Mouse (Mus musculus) embryo, embryonic 9.5 days (tissue): ENCODE data around the gene Tmeff1.

Source experiments
- DNase-seq: peaks from one replicate; pipeline ENCODE4 v3.0.0-alpha.2; 2017; ENCODE audit errors: extremely low spot score

Gene Tmeff1

GRCm38 (mm10) chr4:48622246-48622645 lies 37.3 kb downstream of the Tmeff1 start:
- DNase-seq = no peak

GRCm38 (mm10) chr4:48622946-48623345 lies 38.0 kb downstream of the Tmeff1 start:
- DNase-seq = no peak

GRCm38 (mm10) chr4:48624961-48625360 lies 40.0 kb downstream of the Tmeff1 start:
- DNase-seq = no peak

DNA sequence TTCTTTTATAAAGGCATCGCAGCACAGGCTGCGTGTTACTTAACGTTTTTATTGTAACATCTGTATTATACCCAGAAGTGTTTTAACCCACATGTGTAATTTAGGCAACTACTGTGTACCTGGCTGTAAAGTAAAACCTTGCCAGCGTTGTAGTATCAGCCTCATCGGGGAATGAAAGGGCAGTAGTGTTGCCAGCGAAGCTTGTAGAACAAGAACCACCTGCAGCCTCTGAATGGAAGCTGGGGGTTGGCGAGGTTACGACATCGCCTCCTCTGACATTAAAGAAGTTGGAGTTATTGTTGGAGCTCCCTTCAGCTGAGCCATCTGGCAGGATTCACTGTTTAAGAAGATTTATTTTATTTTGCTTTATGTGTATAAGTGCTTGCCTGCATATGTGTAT lies 40.9 kb downstream of the Tmeff1 start:
- no peak for DNase-seq

DNA sequence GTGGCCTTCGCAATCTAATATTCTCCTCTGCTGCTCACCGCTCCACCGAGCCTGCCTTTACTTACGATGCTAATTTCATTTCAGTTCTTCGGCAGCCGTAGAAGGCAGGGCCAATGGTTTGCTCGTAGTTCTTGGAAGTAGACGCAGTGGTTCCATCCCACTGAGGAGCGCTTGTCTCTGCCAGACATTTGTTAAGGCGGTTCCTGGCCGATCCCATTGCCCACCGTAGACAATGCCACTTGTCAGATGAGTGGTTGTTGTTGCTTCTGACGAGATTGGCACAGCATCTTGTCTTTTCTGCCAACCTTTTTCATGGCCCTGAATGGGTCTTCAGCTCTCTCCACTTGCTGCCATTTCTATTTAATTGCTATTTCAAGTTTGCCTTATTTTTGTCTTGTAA lies 44.5 kb downstream of the Tmeff1 start:
- DNase-seq = no peak

- peak; percentile 47 for DNase-seq
Observed at GRCm38 (mm10) chr4:48633529-48633928, 48.6 kb downstream of the Tmeff1 start.

DNA sequence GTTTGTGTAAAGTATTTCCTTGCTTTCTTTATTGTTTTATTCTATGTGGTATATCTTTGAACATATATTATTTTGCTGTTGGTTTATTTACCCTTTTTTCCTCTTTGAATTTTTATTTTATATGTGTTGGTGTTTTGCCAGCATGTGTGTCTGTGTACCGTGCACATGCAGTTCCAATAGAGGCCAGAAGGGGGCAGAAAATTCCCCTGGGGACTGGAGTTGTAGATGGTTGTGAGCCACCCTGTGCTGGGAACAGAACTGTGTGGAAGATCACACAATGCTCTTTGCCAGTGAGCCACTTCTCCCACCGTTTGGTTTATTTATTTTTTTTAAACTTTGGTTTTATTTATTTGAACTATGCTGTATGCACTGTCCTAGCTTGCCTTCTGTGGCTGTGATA lies 49.1 kb downstream of the Tmeff1 start:
- DNase-seq = peak; percentile 34

DNA sequence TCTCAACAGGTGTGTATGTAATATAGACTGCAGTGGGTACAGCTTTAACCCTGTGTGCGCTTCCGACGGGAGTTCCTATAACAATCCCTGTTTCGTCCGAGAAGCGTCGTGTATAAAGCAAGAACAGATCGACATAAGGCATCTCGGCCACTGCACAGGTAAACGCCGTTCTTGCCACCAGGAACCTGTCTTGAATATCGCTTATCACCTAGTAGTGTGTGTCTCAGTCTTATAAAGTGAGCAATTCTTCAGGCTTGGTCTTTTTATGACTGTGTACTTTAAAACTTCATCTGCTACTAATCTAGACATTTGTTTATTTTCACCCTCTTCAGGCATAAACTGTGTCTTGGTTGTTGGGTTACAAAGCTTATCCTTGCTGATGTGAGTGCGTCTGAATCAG lies 51.9 kb downstream of the Tmeff1 start:
- no peak for DNase-seq

- DNase-seq = no peak
Observed at GRCm38 (mm10) chr4:48638132-48638531, 53.2 kb downstream of the Tmeff1 start.

DNA sequence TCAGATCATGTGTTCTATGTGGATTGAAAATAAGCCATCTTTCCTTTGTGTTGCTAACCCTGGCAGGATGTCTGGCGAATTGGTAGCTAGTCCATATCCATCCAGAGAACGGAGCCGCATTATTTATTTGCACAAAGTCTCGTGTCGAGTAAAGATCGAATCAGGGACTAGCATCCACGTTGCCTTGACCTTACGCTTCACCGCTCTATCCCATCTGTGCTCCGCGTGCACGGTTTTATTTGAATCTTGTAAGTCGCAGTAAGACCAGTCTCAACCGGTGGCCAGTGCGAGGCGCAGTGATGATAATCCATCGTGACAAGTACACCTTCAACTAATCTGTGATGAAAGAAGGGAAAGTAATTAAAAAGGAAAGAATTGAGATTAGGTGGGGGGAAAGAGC lies 54.5 kb downstream of the Tmeff1 start:
- DNase-seq = no peak

DNA sequence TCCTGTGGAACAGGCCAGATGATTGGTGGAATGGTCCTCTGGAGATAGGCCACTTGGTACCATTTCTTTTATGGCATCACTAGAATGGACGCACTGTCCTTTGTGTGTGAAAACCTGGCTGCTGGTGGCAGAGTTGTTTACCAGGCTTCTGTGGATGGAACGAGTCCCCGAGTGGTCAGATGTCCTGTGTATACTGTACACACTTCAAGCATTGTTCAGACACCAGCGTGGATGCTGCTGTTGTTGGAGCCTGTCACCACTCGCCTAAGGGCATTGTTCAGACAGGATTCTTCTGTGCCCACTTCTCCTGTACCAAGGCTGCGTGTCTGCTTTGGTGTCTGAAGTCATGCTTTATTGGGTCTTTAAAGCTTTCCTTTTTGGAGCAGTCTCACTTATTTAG lies 58.8 kb downstream of the Tmeff1 start:
- no peak for DNase-seq

- no peak for DNase-seq
Observed at GRCm38 (mm10) chr4:48646143-48646542, 61.2 kb downstream of the Tmeff1 start.

DNA sequence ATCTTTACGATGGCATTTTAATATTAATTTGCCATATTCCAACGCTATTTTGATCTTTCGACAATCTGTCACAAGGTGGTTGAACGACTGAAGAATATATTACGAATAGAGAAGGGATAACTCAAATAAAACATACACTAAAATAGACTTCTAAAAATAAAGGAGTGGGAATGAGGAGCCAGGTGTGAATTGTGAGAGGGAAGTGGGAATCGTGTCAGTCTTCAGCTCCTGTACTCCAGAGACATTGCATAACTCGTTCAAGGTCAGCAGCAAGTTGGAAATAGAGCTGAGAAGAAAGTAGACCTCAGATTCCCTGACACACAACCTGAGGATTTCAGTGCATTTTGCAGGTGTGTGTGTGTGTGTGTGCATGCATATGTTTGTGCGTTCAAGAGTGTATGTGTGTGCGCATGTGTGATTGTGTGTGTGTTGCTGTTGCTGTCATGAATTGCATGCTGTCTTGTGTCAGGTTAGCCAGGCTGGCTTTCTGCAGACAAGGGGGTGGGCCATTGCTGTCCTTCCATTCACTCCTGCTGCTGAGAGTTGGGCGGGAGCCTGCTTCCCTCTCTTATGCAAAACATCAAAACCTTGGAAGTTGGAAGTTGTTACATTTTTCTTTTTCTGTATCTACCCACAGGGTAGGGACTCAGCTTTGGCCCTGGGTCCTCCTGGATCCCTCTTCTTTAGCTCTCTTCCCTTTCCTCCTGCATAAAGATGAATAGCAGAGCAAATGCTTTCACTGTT lies 65.8 kb downstream of the Tmeff1 start:
- no peak for DNase-seq

- DNase-seq = no peak
Observed at GRCm38 (mm10) chr4:48654118-48654517, 69.1 kb downstream of the Tmeff1 start.

DNA sequence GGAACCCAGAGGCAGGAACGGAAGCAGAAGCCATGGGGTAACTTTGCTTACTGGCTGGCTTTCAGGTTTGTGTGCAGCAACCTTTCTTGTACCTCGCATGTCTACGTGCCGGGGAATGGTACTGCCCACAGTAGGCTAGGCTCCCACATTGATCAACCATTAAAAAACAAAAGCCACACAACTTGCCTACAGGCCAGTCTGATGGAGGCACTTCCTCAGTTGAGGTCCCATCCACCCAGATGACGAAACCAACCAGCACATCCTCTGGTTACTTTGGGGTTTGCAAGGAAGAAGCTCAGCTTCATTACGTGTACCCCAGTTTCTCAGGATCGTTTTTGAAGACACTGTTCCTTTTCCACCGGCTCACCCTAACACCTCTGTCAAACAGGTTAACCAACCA lies 71.6 kb downstream of the Tmeff1 start:
- no peak for DNase-seq

DNA sequence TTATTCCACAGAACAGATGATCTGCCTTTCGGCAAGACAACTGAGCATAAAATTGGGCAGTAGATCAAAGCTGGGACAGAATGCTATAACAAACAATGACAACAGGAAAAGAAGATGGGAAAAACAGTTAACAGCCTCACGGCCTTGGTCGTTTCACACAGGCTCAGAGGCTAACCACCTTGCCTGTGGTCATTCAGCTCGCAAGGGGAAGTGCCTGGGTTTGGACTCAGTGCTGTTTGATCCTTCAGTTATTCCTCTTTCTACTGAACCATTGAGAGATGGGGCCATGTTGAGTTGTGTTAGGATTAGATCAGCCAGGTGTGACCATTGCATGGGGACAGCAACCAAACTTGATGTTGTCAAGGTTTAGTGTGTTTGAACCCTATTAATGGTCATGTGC lies 75.2 kb downstream of the Tmeff1 start:
- no peak for DNase-seq

DNA sequence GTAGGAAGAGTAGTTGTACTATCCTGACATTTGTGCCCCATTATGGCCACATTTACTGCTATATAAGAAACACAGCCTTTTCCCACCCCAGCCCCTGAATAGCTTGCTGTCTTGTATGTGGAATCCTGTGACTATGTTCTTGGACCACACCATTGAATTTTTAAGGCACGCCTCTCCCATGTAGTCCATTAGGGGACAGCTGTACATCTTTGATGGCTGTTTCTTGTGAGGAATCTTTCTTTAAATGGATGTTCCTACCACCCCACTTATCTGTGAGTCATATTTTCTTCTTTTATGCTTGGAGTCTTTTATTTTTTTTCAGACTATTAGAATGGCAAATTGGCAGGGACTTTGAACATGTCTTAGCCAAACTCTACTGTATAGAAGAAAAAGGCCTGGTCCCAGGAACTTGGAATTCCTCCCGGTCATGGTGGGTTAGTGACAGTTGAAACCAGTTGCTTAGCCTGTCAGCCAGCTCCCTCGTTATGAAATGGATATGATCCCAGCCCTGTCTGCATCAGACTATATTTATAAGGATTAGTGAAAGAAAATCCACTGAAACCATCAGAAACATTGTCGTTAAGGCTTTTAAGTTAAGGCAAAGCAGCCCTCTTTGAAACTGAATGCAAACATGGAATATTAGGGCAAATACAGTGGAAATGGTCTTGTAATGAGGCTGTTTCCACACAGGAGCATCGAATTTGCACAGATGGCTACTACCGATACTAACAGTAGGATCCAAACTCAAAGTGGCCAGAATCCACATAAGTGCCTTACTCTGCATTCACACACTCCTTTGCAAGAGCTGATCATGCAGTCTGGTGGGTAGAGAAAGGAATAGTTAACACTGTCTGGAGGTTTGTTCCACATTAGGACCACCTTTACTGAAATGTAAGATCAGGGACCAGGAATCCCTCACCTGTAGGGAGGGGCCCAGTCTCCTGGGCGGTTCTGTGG lies 75.9 kb downstream of the Tmeff1 start:
- no peak for DNase-seq

- DNase-seq = no peak
Observed at GRCm38 (mm10) chr4:48663271-48663670, 78.3 kb downstream of the Tmeff1 start, which contains the start of gene Cavin4. Gene Cavin4, plus strand, starts transcription at chr4:48663514.

DNA sequence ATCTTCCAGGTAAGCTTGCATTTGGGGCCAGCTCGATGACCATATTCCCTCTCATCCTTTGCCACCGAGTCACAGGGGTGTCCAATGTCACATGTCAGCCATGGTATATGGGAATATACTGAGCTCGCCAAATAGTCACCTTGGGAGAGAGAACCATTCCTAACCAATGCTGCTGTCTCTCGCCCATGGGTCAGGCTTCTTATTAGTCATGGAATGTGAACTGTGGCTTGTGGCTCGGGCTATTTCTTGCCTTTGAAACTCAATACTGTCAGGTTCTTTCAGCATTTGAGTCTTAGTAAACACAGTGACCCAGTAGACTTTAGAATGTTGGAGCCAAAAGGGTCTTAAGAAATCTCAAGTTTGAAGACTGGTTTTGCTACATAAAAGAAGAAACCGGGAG lies 79.0 kb downstream of the Tmeff1 start:
- no peak for DNase-seq

DNA sequence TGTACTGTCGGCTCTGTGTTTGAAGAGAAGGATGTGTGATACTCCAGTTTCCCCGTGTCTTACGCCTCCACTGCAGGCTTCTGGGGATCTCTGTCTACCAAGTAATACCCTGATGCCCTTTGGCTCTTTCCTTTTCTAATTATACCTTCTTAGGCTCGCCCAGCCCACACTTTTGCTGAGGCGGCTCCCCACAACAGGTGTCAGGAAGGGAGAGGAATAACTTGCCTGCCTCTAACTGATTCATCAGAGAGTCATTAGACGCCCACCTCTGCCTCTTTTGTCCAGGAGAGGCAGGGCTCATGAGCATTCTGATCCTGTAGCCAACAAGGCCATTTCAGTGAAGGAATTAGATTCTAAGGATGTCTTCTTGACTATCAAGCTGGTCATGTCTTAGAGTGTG lies 82.3 kb downstream of the Tmeff1 start:
- DNase-seq = no peak

GRCm38 (mm10) chr4:48672915-48673314 lies 87.9 kb downstream of the Tmeff1 start:
- no peak for DNase-seq

- no peak for DNase-seq
Observed at GRCm38 (mm10) chr4:48674412-48674811, 89.4 kb downstream of the Tmeff1 start.
